Mouse (Mus musculus): ENCODE data around the gene Pmis2.
A peak's percentile ranks its signal among the peaks of the same experiment; 100 is the strongest.

The Pmis2 gene

GRCm38 (mm10) chr7:30633762-30634412 is 37.5 kb downstream of the Pmis2 start:
- DNase-seq: no peak

- DNase-seq: no peak
Observed at GRCm38 (mm10) chr7:30629013-30629412, 42.4 kb downstream of the Pmis2 start.

GRCm38 (mm10) chr7:30626647-30627046 is 44.8 kb downstream of the Pmis2 start:
- DNase-seq: no peak

GRCm38 (mm10) chr7:30625530-30626384 is 45.6 kb downstream of the Pmis2 start, which contains the start of gene Cox6b1:
Gene Cox6b1 (minus strand): TSS chr7:30626151.
- peak; percentile 93 for DNase-seq

Data from kidney, postnatal 10 days (tissue).